ENCODE assay signal across 30 mouse cellular contexts in genomic region chr10:97877088-97877487, GRCm38 (mm10).
A peak's percentile ranks its signal among the peaks of the same experiment; 100 is the strongest.
DNase-seq lines count a peak whose midpoint lies in the region; ATAC-seq lines count a peak whose summit lies in the region.
"Had no signal": no experiment of that assay in that cellular context is flagged by ENCODE, and none has a peak within 500 bp of the region (broad histone marks: within the 10 kb centered on the region; RNA-seq: fewer than 3 reads in every experiment).

No protein-coding gene starts in this region.

- H3K9me3 ChIP-seq in embryonic facial prominence, embryonic 14.5 days (ENCODE audit: control insufficient read depth, low read length): no peaks in the 10 kb centered on the region
- no peaks in the 10 kb centered on the region for H3K9me3 ChIP-seq in embryonic facial prominence, embryonic 10.5 days
- H3K9me3 ChIP-seq in heart, embryonic 16.5 days (replicated peaks; ENCODE audit: control insufficient read depth, low read length): no peaks in the 10 kb centered on the region
- H3K9me3 ChIP-seq: embryonic facial prominence, embryonic 13.5 days; G1E; kidney, embryonic 15.5 days; liver, embryonic 12.5 days; midbrain, embryonic 10.5 days; stomach, embryonic 15.5 days had no signal

- H3K4me2 ChIP-seq in embryonic facial prominence, embryonic 14.5 days (ENCODE audit: low read depth, low read length): no peak overlapping the region
- no peak overlapping the region for H3K4me2 ChIP-seq in heart, embryonic 16.5 days (ENCODE audit: low read depth, low read length)
- H3K4me2 ChIP-seq: embryonic facial prominence, embryonic 13.5 days; heart, embryonic 11.5 days; kidney, embryonic 15.5 days; liver, embryonic 12.5 days; stomach, embryonic 15.5 days had no signal

- no peaks in the 10 kb centered on the region for H3K27me3 ChIP-seq in embryonic facial prominence, embryonic 14.5 days (replicated peaks; ENCODE audit: control insufficient read depth, insufficient read depth, low read length)
- H3K27me3 ChIP-seq in embryonic facial prominence, embryonic 10.5 days (replicated peaks; ENCODE audit: low read depth, poor library complexity, severe bottlenecking): no peaks in the 10 kb centered on the region
- H3K27me3 ChIP-seq in heart, embryonic 16.5 days (ENCODE audit: control insufficient read depth, insufficient read depth, low read length): no peaks in the 10 kb centered on the region
- H3K27me3 ChIP-seq: embryonic facial prominence, embryonic 13.5 days; kidney, embryonic 15.5 days; liver, embryonic 12.5 days; Patski; stomach, embryonic 15.5 days had no signal

- no peak overlapping the region for H3K27ac ChIP-seq in embryonic facial prominence, embryonic 14.5 days (replicated peaks; ENCODE audit: low read depth, low read length)
- H3K27ac ChIP-seq in embryonic facial prominence, embryonic 10.5 days (replicated peaks): no peak overlapping the region
- H3K27ac ChIP-seq in heart, embryonic 16.5 days (ENCODE audit: low read length): no peak overlapping the region
- H3K27ac ChIP-seq: embryonic facial prominence, embryonic 13.5 days; gastrocnemius, adult 2 months; kidney, embryonic 15.5 days; left cerebral cortex, adult 2 months; liver, embryonic 12.5 days; midbrain, embryonic 10.5 days; stomach, embryonic 15.5 days had no signal

- H3K9ac ChIP-seq in embryonic facial prominence, embryonic 14.5 days (ENCODE audit: low read depth, low read length): no peak overlapping the region
- H3K9ac ChIP-seq in heart, embryonic 16.5 days (ENCODE audit: low read length): no peak overlapping the region
- H3K9ac ChIP-seq: embryonic facial prominence, embryonic 13.5 days; kidney, embryonic 15.5 days; liver, embryonic 12.5 days; liver, postnatal 0 days; stomach, embryonic 15.5 days had no signal

- H3K4me3 ChIP-seq in embryonic facial prominence, embryonic 14.5 days (ENCODE audit: low read depth, low read length): no peak overlapping the region
- H3K4me3 ChIP-seq in embryonic facial prominence, embryonic 10.5 days: no peak overlapping the region
- H3K4me3 ChIP-seq in heart, embryonic 16.5 days (ENCODE audit: low read length): no peak overlapping the region
- H3K4me3 ChIP-seq: embryonic facial prominence, embryonic 13.5 days; erythroblast, embryonic 14.5 days; gastrocnemius, adult 2 months; kidney, embryonic 15.5 days; left cerebral cortex, adult 2 months; liver, embryonic 12.5 days; midbrain, embryonic 10.5 days; stomach, embryonic 15.5 days had no signal

- ATAC-seq in embryonic facial prominence, embryonic 14.5 days (ENCODE audit: low read depth): no peak
- ATAC-seq in heart, embryonic 16.5 days (replicated peaks; ENCODE audit: extremely low read depth, insufficient read depth, low FRiP score): 0 out of 2 replicates have a peak, but pooled peaks have one; percentile 32
- ATAC-seq: forebrain, embryonic 16.5 days; hindbrain, embryonic 16.5 days; liver, embryonic 12.5 days; liver, postnatal 0 days; midbrain, embryonic 16.5 days; Patski had no signal

- intact Hi-C loops in heart, postnatal 14 days (cut with DNase I): no loop called here

- peak; percentile 5 for DNase-seq in embryonic facial prominence, embryonic 14.5 days (ENCODE audit: low spot score)
- DNase-seq in embryonic facial prominence, embryonic 10.5 days (ENCODE audit: low spot score): no peak
- no peak for DNase-seq in heart, postnatal 14 days
- DNase-seq in Muller cell, postnatal 12 days (ENCODE audit: inconsistent ontology term): peak; percentile 72
- DNase-seq in lung, postnatal 25 days (ENCODE audit: low spot score): peak; percentile 14
- no peak for DNase-seq in urinary bladder, postnatal 25 days (ENCODE audit: low spot score)
- DNase-seq: adrenal gland, postnatal 10 days; cerebellum, adult 11-12 months; cerebellum, adult 9-11 months; embryo, embryonic 11 days; gastrocnemius, adult 2 months; gastrocnemius, postnatal 36 days; kidney, adult 18-20 months; kidney, postnatal 25 days; liver, postnatal 0 days; right cerebral cortex, postnatal 25 days had no signal

- no peaks in the 10 kb centered on the region for H3K4me1 ChIP-seq in embryonic facial prominence, embryonic 14.5 days (ENCODE audit: control insufficient read depth, insufficient read depth, low read length)
- no peaks in the 10 kb centered on the region for H3K4me1 ChIP-seq in embryonic facial prominence, embryonic 10.5 days
- no peaks in the 10 kb centered on the region for H3K4me1 ChIP-seq in heart, embryonic 16.5 days (ENCODE audit: control insufficient read depth, insufficient read depth, low read length)
- H3K4me1 ChIP-seq: embryonic facial prominence, embryonic 13.5 days; kidney, embryonic 15.5 days; liver, embryonic 12.5 days; midbrain, embryonic 10.5 days; stomach, embryonic 15.5 days had no signal

- WGBS in embryonic facial prominence, embryonic 14.5 days: 53% methylated on average over 3 of the region's 3 CpGs
- 40% methylated on average over 3 of the region's 3 CpGs for WGBS in embryonic facial prominence, embryonic 10.5 days
- 38% methylated on average over 3 of the region's 3 CpGs for WGBS in heart, embryonic 16.5 days

- H3K36me3 ChIP-seq in embryonic facial prominence, embryonic 14.5 days (ENCODE audit: control insufficient read depth, insufficient read depth, low read length): no peaks in the 10 kb centered on the region
- H3K36me3 ChIP-seq in embryonic facial prominence, embryonic 10.5 days (replicated peaks): no peaks in the 10 kb centered on the region
- no peaks in the 10 kb centered on the region for H3K36me3 ChIP-seq in heart, embryonic 16.5 days (ENCODE audit: control insufficient read depth, insufficient read depth)
- H3K36me3 ChIP-seq: embryonic facial prominence, embryonic 13.5 days; G1E; kidney, embryonic 15.5 days; liver, embryonic 12.5 days; midbrain, embryonic 10.5 days; stomach, embryonic 15.5 days had no signal

Comparison
In these comparisons a context has a peak if more than half of its experiments do, and no peak if none do; other contexts are left out.
1. DNase-seq: peak in embryonic facial prominence, embryonic 14.5 days (single experiment), Muller cell, postnatal 12 days (single experiment) and lung, postnatal 25 days (single experiment); none in embryonic facial prominence, embryonic 10.5 days (single experiment), heart, postnatal 14 days (0 of 2) and urinary bladder, postnatal 25 days (single experiment).